Mouse (Mus musculus): ENCODE data around the gene Olfr548-ps1.

DNA sequence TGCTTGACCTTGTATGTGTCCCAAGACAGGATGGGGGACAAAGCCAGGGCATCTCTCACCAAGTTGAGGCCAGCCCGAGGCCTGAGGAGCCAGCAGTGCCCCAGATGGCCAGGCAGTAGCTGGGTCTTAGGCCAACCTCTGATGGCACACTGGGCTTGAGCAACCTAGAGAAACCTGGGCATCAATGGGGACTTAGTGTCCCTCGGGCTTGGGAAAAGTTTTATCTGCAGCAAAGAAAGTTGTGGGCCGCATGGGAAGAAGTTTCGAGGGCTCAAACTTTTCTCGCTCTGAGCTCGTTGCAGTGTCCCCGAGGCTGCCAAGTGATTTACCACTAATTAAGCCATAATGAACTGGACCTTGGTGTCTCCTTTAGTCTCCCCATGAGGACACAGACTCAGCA is 31.0 kb upstream of the Olfr548-ps1 start:
- TF ChIP-seq POLR2A (IDR thresholded peaks at IDR 0.05; ENCODE audit: low read depth, low read length) (no peak), CTCF (IDR thresholded peaks at IDR 0.05; ENCODE audit: borderline replicate concordance, insufficient read depth, low read length) (no peak)

Data from embryonic fibroblast, embryonic 13.5 days (primary cell).